Mouse (Mus musculus) kidney, embryonic 16.5 days (tissue): Measurements from ENCODE around the gene Taf11. TPM values are rescaled to one million over a fixed set of nuclear protein-coding genes. Genes with fewer than 3 reads are reported as not detected.
A peak's percentile ranks its signal among the peaks of the same experiment; 100 is the strongest.

ENCODE experiments used
- ATAC-seq: fragments of 200-750 bp; cut with Nextera tagmentation; 2 replicates; pipeline ENCODE4 v1.8.0; 2017; ENCODE audit warnings: moderate TSS enrichment; ENCODE audit not compliant: low FRiP score, low TSS enrichment
- H3K27ac ChIP-seq: fragments of 300-500 bp; sonication (generic); 2 replicates; pipeline ENCODE4 v1.5.1; 2014; ENCODE audit warnings: low read length
- H3K27me3 ChIP-seq: fragments of 300-500 bp; sonication (generic); 2 replicates; pipeline ENCODE4 v1.6.1; 2014; ENCODE audit warnings: low read length, control low read depth, mixed read lengths; ENCODE audit not compliant: insufficient read depth
- H3K36me3 ChIP-seq: fragments of 300-500 bp; sonication (generic); 2 replicates; pipeline ENCODE4 v1.6.1; 2014; ENCODE audit warnings: low read length, control low read depth, mixed read lengths; ENCODE audit not compliant: insufficient read depth
- H3K4me1 ChIP-seq: fragments of 300-500 bp; sonication (generic); 2 replicates; pipeline ENCODE4 v1.6.1; 2014; ENCODE audit warnings: low read length, control low read depth, mixed read lengths; ENCODE audit not compliant: insufficient read depth
- H3K4me2 ChIP-seq: fragments of 300-500 bp; sonication (generic); replicated peaks from 2 replicates; pipeline ENCODE4 v1.6.1; 2014; ENCODE audit warnings: low read depth, low read length
- H3K4me3 ChIP-seq: fragments of 300-500 bp; sonication (generic); 2 replicates; pipeline ENCODE4 v1.5.1; 2014; ENCODE audit warnings: mild to moderate bottlenecking, low read length
- H3K9ac ChIP-seq: fragments of 300-500 bp; sonication (generic); replicated peaks from 2 replicates; pipeline ENCODE4 v1.6.1; 2014; ENCODE audit warnings: low read length
- H3K9me3 ChIP-seq: fragments of 300-500 bp; sonication (generic); 2 replicates; pipeline ENCODE4 v1.6.1; 2016; ENCODE audit warnings: low read length, control low read depth
- WGBS: fragments of 180-500 bp; shearing (Covaris S2); extraction: QIAGEN DNeasy Blood & Tissue Kit; methylation state at CpG from one replicate; pipeline ENCODE4 v1.1.7; 2014; 5-methylcytosine and 5-hydroxymethylcytosine counted together
- polyA plus RNA-seq: library from polyadenylated mRNA; unstranded; fragments of >200 nt; fragmentation: Nextera tagmentation; extraction: Ambion mirVana; gene quantifications from 2 replicates; pipeline ENCODE4 v1.2.1, GENCODE M21; 2015

The Taf11 gene
- polyA plus RNA-seq, 1 experiment from 2014 or later: 59.9 TPM

DNA sequence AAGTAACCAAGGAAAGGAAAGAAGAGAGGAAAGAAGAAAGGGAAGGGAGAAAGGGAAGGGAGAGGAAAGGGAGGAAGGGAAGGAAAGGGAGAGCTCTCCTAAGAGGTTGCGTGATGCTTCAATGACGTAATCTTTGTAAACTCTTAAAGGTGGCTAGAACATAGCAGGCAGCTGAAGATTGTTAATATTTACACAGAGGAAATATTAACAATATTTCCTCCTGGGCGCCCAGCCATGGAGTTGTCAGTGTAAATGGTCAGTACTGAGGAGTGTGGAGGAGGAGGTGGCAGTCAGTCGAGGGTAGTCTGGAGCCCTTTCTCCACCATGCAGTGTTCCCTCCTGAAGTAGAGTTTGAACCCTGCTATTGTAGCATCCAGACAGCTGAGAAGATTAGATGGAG lies 15.4 kb upstream of the Taf11 start:
- 53% methylated on average over 4 of the region's 4 CpGs for WGBS
- peak; percentile 62; the same call in 1 of the 2 replicates for ATAC-seq
- no peak overlapping the region for H3K4me2 ChIP-seq
- H3K9me3 ChIP-seq: no peaks in the 10 kb centered on the region
- no peaks in the 10 kb centered on the region for H3K36me3 ChIP-seq
- H3K4me3 ChIP-seq: no peak overlapping the region
- no peak overlapping the region for H3K27ac ChIP-seq
- H3K4me1 ChIP-seq: peaks cover 25% of the 10 kb centered on the region; the same call in 1 of the 2 replicates
- no peak overlapping the region for H3K9ac ChIP-seq
- H3K27me3 ChIP-seq: no peaks in the 10 kb centered on the region

DNA sequence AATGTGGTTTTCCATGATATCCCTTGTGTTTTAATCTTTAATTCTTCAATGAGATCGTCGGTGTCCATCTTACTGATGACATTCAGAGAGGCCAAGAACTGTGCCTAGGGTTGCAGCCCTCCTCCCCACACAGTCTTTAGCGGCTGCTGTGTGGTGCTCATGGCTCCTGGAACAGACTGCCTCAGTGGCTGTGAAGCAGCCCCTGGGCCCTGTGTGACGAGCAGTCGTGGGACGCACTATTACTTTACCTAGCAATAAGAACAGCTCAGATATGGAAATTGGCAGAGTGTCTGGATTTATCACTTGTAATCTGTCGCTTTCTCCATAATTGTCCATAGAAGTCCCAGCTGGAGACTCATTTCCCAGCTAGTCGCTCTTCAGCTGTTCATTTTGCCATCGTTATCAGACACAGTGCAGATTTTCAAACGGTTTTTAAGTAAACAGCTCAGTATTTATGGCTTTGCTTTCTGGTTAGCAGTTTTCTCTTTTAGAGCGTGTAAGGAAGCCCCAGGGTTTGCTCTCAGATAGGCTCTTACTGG lies 12.6 kb upstream of the Taf11 start:
- WGBS: 70% methylated on average over 11 of the region's 11 CpGs

DNA sequence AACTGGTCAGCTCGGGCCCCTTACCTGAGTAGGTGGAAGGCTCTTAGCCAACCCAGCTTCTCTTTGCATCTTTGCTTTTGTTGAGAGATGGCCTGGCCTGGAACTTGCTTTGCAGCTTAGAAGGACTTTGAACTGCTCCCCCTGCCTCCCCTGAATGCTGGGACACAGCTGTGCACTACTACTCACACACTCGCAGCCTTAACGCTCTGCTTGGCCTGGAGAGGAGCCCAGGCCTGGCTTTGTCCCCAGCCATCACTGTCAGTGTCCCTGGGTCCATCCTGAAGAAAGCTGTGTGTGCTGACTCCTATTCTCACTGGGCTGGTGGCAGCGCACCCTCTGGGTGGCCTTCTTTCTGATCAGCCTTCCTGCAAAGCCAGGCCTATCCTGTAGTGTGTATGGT lies 11.0 kb upstream of the Taf11 start:
- H3K27ac ChIP-seq: no peak overlapping the region
- H3K9me3 ChIP-seq: no peaks in the 10 kb centered on the region
- H3K4me3 ChIP-seq: no peak overlapping the region
- no peak overlapping the region for H3K4me2 ChIP-seq
- no peaks in the 10 kb centered on the region for H3K36me3 ChIP-seq
- H3K4me1 ChIP-seq: peaks cover 24% of the 10 kb centered on the region; the same call in 1 of the 2 replicates
- H3K27me3 ChIP-seq: no peaks in the 10 kb centered on the region
- ATAC-seq: no peak
- no peak overlapping the region for H3K9ac ChIP-seq
- WGBS: 67% methylated on average over 4 of the region's 4 CpGs

More for the DNA sequence above, 12.6 kb upstream of the Taf11 start:
- Histone ChIP-seq H3K4me1 (peaks cover 30% of the 10 kb centered on the region; the same call in 1 of the 2 replicates), H3K36me3 (no peaks in the 10 kb centered on the region), H3K9ac (no peak overlapping the region), H3K4me2 (no peak overlapping the region), H3K27me3 (no peaks in the 10 kb centered on the region), H3K27ac (no peak overlapping the region), H3K4me3 (no peak overlapping the region), H3K9me3 (no peaks in the 10 kb centered on the region)
- no peak for ATAC-seq

DNA sequence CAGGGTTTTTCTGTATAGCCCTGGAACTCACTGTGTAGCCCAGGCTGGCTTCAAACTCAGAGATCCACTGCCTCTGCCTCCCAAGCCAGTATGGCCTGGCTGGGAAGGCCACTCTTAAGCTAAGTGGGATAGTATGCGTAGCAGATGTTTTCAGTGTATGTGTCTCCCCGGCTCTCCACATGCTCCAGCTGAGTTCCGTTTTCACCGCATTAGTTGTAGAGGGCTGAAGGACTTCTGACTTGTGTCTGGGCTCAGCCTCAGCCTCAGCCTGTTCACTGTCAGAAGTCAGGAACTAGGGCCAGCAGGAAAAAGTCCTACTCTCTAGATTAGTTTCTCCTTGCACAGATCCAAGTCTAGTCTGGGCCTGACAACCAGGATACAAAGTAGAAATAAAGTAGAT lies 6.7 kb upstream of the Taf11 start:
- Histone ChIP-seq H3K36me3 (no peaks in the 10 kb centered on the region), H3K4me3 (no peak overlapping the region), H3K4me1 (peaks cover 4% of the 10 kb centered on the region; the same call in 1 of the 2 replicates), H3K9ac (no peak overlapping the region), H3K27me3 (no peaks in the 10 kb centered on the region), H3K27ac (no peak overlapping the region), H3K9me3 (no peaks in the 10 kb centered on the region), H3K4me2 (no peak overlapping the region)
- 74% methylated on average over 4 of the region's 4 CpGs for WGBS
- ATAC-seq: no peak

DNA sequence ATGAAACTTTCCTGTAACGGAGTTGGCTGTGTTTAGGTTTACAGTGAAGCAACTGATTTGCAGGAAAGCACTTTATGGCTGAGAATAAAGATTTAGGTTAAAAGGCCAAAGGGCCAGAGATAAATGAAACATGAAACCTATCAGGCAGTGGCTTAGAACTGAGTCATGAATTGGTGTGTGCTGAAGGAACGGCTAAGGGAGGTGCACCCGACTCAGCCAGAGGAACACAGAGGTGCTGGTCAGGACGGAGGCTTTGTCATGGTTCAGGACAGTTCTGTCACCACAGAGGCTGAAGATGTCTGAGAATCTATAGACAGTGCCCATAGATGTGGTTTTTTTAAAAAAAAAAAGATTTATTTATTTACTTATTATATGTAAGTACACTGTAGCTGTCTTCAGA lies 5.1 kb upstream of the Taf11 start:
- Histone ChIP-seq H3K36me3 (no peaks in the 10 kb centered on the region), H3K27me3 (no peaks in the 10 kb centered on the region), H3K9me3 (no peaks in the 10 kb centered on the region), H3K27ac (no peak overlapping the region), H3K9ac (no peak overlapping the region), H3K4me3 (no peak overlapping the region), H3K4me1 (peaks cover 17% of the 10 kb centered on the region), H3K4me2 (no peak overlapping the region)
- WGBS: 52% methylated on average over 4 of the region's 4 CpGs
- ATAC-seq: no peak

DNA sequence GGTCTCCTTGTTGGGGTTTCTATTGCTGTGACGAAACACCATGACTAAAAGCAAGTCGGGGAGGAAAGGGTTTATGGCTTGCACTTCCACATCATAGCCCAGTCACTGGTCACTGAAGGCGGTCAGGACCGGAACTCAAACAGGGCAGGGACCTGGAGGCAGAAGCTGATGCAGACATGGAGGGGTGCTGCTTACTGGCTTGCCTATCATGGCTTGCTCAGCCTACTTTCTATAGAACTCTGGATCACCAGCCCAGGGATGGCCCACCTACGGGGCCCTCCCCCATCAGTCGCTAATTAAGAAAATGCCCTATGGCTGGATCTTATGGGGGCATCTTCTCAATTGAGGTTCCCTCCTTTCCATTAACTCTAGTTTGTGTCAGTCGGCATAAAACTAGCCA lies 1.7 kb upstream of the Taf11 start:
- WGBS: 84% methylated on average over 7 of the region's 7 CpGs
- H3K4me1 ChIP-seq: peaks cover 24% of the 10 kb centered on the region
- no peak overlapping the region for H3K9ac ChIP-seq
- no peak overlapping the region for H3K27ac ChIP-seq
- H3K36me3 ChIP-seq: no peaks in the 10 kb centered on the region
- H3K4me2 ChIP-seq: no peak overlapping the region
- no peaks in the 10 kb centered on the region for H3K27me3 ChIP-seq
- H3K9me3 ChIP-seq: no peaks in the 10 kb centered on the region
- ATAC-seq: no peak
- H3K4me3 ChIP-seq: no peak overlapping the region

DNA sequence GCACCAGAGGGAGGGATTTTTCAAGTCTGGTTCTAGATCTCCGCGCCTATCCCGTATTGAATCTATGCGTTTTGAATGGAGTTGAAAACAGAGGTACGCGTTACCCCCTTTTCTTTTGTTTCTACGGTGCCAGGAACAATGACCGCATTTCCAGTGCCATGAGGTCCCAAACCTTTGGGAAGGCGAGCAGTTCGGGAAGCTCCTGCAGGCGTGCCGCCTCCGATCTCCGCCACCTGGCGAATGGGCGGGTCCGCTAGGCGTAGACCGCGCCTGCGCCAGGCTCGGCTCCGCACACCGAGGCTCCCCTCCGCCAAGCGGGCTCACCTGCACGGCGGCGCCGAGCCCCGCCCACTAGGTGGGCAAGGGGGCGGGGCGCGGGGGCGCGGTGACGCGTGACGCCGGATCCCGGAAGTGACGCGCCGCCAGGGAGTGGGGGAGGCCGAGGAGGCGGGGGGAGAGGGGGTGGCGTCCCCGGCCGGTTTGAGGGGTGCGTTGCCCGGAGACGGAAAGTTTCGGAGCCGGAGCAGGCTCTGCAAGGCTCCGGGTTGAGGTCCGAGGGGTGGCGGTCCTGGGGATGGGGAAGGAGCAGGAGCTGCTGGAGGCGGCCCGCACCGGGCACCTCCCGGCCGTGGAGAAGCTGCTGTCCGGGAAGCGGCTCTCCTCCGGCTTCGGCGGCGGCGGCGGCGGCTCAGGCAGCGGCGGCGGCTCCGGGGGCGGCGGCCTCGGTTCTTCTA lies 589 bp downstream of the Taf11 start, which contains the start of gene Anks1:
TSS of gene Anks1 (plus strand) at position 419 of the 734 bp plus-strand sequence.
- no peaks in the 10 kb centered on the region for H3K27me3 ChIP-seq
- WGBS: under 1% methylated on average over 61 of the region's 78 CpGs

DNA sequence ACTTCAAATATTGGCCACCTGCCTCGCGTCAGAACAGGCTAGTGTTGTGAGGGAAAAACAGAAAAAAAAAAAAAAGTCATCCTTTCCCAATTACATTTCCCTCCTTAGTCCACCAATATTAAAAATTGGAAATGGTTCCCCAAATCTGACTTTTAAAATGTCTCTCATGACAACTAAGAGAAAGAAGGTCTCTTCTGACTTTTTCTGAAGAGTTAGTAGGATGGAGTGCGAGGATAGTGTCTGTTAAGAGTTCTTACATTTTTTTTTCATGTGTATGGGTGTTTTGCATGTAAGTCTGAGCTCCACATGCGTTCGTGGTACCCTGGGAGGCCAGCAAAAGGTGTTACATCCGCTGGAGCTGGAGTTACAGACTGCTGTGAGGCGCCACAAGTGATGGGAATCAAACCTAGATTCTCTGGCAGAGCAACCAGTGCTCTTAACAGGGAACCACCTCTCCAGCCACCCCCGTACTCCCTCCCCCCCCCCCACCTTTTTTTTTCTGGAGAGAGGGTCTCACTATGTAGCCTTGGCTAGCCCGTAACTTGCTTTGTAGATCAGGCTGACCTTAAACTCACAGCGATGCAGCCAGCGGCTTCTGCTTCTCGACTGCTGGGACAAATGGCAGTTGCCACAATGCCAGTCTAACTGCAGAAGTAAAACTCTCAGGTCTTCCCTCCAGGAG lies 1.3 kb downstream of the Taf11 start:
- WGBS: under 1% methylated on average over 12 of the region's 12 CpGs
- H3K9ac ChIP-seq: peak overlapping the region; percentile 86
- no peak; the same call in 1 of the 2 replicates for ATAC-seq
- H3K36me3 ChIP-seq: peaks cover 11% of the 10 kb centered on the region; the same call in 1 of the 2 replicates
- H3K27ac ChIP-seq: peak overlapping the region; percentile 81
- peak overlapping the region; percentile 67 for H3K4me2 ChIP-seq
- peaks cover 26% of the 10 kb centered on the region for H3K4me1 ChIP-seq
- no peaks in the 10 kb centered on the region for H3K27me3 ChIP-seq
- no peaks in the 10 kb centered on the region for H3K9me3 ChIP-seq
- peak overlapping the region; percentile 84 for H3K4me3 ChIP-seq

More for the DNA sequence above, 589 bp downstream of the Taf11 start, which contains the start of gene Anks1:
- Histone ChIP-seq H3K9me3 (no peaks in the 10 kb centered on the region), H3K4me2 (peak within 1 kb of the TSS; percentile 67), H3K4me3 (peak within 1 kb of the TSS; percentile 84), H3K36me3 (0 out of 2 replicates have a peak, but pooled peaks cover 5% of the 10 kb centered on the region), H3K9ac (peak within 1 kb of the TSS; percentile 86), H3K27ac (peak within 1 kb of the TSS; percentile 81), H3K4me1 (peaks cover 26% of the 10 kb centered on the region)
- ATAC-seq: peak; percentile 91

DNA sequence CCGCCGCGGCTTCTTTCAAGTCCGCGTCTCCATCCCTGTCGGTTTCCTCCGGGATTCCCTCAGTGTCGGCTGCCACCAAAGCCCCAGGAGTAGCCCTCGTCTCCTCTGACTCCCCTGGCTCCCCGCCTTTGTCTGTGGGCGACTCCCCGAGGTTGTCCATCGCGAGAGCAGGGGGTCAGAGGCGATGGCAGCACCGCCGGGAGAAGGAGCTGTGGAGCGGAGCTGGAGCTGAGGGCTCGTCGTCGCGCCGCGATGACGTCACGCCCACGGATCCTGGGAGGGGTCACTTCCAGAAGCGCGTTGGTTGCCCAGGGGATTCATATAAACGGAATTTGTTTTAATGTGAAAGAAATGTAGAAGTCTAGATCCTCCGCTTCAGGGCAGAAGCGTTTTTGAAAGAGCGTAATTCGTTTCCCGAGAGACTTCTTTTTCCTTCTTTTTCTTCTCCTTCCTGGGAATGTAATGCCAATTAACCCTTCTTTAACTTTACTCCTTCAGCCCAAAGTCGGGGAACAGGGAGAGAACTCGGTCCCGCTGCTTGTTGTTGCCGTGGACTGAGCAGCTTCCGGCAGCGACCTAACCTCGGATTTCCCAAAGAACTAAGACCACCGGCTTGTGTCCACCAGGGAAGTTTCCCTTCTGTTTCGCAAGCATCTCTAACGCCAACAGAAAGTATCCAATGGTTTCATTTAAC lies 2.0 kb downstream of the Taf11 start:
- Histone ChIP-seq H3K9ac (peak overlapping the region; percentile 86), H3K4me2 (peak overlapping the region; percentile 67), H3K27me3 (no peaks in the 10 kb centered on the region), H3K4me1 (peaks cover 26% of the 10 kb centered on the region), H3K36me3 (peaks cover 18% of the 10 kb centered on the region), H3K9me3 (no peaks in the 10 kb centered on the region), H3K27ac (peak overlapping the region; percentile 25; the same call in 1 of the 2 replicates), H3K4me3 (peak overlapping the region; percentile 84)
- under 1% methylated on average over 45 of the region's 45 CpGs for WGBS
- ATAC-seq: no peak
